Mouse (Mus musculus) kidney, embryonic 15.5 days (tissue): ENCODE measurements around the gene Gna14. TPM values are rescaled to one million over a fixed set of nuclear protein-coding genes. Genes with fewer than 3 reads are reported as not detected.

Experiments
- ATAC-seq: fragments of 200-750 bp; cut with Nextera tagmentation; replicated peaks from 2 replicates; pipeline ENCODE4 v1.8.0; 2017; ENCODE audit warnings: moderate TSS enrichment; ENCODE audit not compliant: low FRiP score
- H3K27ac ChIP-seq: fragments of 300-500 bp; sonication (generic); 2 replicates; pipeline ENCODE4 v1.5.1; 2015; ENCODE audit warnings: mild to moderate bottlenecking, inconsistent platforms
- H3K27me3 ChIP-seq: fragments of 300-500 bp; sonication (generic); 2 replicates; pipeline ENCODE4 v1.6.1; 2015; ENCODE audit warnings: inconsistent platforms
- H3K36me3 ChIP-seq: fragments of 300-500 bp; sonication (generic); 2 replicates; pipeline ENCODE4 v1.6.1; 2015; ENCODE audit warnings: inconsistent platforms
- H3K4me1 ChIP-seq: fragments of 300-500 bp; sonication (generic); 2 replicates; pipeline ENCODE4 v1.6.1; 2015; ENCODE audit warnings: inconsistent platforms
- H3K4me2 ChIP-seq: fragments of 300-500 bp; sonication (generic); 2 replicates; pipeline ENCODE4 v1.6.1; 2015; ENCODE audit warnings: moderate library complexity, mild to moderate bottlenecking, inconsistent platforms
- H3K4me3 ChIP-seq: fragments of 300-500 bp; sonication (generic); replicated peaks from 2 replicates; pipeline ENCODE4 v1.5.1; 2015; ENCODE audit warnings: mild to moderate bottlenecking, inconsistent platforms
- H3K9ac ChIP-seq: fragments of 300-500 bp; sonication (generic); 2 replicates; pipeline ENCODE4 v1.6.1; 2015; ENCODE audit warnings: mild to moderate bottlenecking, inconsistent platforms
- H3K9me3 ChIP-seq: fragments of 300-500 bp; sonication (generic); replicated peaks from 2 replicates; pipeline ENCODE4 v1.6.1; 2016; ENCODE audit warnings: inconsistent platforms
- WGBS: fragments of 180-500 bp; shearing (Covaris S2); methylation state at CpG from one replicate; pipeline ENCODE4 v1.1.7; 2015; ENCODE audit warnings: mixed read lengths; 5-methylcytosine and 5-hydroxymethylcytosine counted together
- polyA plus RNA-seq: library from polyadenylated mRNA; unstranded; fragments of >200 nt; fragmentation: Nextera tagmentation; extraction: Ambion mirVana; gene quantifications from 2 replicates; pipeline ENCODE4 v1.2.1, GENCODE M21; 2015

Gene Gna14
- polyA plus RNA-seq, 1 experiment from 2014 or later, result 10.0 TPM

DNA sequence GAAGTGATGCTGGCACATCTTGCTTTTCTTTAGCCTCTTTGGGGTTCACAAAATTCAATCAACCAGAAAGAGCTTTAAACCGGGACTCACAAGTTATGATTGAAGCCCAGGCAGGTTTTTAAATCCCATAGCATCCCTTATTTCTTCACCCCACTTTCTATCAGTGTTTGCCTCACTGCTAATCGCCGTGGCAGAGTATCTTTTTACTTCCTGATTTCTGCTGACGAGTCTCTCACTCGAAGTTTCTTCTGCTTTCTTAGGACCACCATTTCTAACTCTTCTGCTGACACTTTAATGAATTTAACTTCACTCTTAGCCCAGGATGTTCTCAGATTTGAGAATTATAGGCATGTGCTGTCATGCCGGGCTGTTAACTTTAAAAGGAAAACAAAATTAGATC lies 21.6 kb downstream of the Gna14 start:
- no peak for ATAC-seq
- WGBS, result 61% methylated on average over 6 of the region's 6 CpGs
- H3K4me3 ChIP-seq, result no peak overlapping the region

DNA sequence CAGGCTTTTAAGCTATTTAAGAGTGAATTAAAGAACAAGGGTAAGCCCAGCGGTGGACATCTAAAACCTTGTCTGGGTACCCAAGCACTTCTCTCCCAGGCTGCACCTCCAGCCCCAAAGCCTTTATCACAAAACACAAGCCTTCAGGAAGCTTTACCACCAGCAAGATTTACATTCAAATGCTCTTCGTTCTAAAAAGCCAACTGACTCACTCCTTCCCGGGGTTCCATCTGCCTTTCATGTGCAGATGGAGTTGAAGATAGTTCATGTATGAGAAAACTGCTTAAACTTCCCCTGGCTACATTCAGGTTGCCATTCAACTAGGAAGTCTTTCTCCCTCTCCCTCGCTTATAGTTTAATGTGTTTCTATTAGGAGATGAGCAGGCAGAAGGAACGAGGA lies 23.8 kb downstream of the Gna14 start:
- H3K27me3 ChIP-seq, result no peaks in the 10 kb centered on the region
- no peak for ATAC-seq
- 56% methylated on average over 5 of the region's 5 CpGs for WGBS
- H3K9me3 ChIP-seq, result no peaks in the 10 kb centered on the region
- H3K36me3 ChIP-seq, result no peaks in the 10 kb centered on the region
- no peak overlapping the region for H3K4me3 ChIP-seq
- no peak overlapping the region for H3K9ac ChIP-seq
- no peak overlapping the region for H3K4me2 ChIP-seq
- H3K27ac ChIP-seq, result no peak overlapping the region
- H3K4me1 ChIP-seq, result no peaks in the 10 kb centered on the region

More for the DNA sequence above, 21.6 kb downstream of the Gna14 start:
- Histone ChIP-seq H3K27me3 (no peaks in the 10 kb centered on the region), H3K9ac (no peak overlapping the region), H3K36me3 (no peaks in the 10 kb centered on the region), H3K27ac (no peak overlapping the region), H3K9me3 (no peaks in the 10 kb centered on the region), H3K4me2 (no peak overlapping the region), H3K4me1 (no peaks in the 10 kb centered on the region)

DNA sequence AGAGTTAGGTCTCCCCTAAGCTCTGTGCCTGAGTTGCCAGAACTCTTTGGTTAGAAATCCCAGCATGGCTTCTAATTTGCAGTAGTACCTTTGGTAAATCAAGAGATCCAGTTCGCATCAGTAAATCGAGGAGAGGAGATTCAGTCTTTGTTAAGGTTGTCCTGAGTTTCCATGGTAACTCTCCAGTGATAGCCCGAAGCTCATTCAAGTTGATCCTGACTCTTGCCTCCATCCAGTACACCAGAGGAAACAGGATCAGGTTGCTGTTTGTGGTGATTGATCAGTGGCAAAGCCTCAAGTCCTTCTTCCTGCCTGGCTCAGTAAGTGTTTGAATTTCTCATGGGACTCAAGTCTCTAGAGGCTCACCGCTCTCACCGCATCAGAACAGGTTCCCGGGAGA lies 24.7 kb downstream of the Gna14 start:
- no peak overlapping the region for H3K4me3 ChIP-seq
- no peaks in the 10 kb centered on the region for H3K4me1 ChIP-seq
- no peak overlapping the region for H3K9ac ChIP-seq
- no peak for ATAC-seq
- H3K9me3 ChIP-seq, result no peaks in the 10 kb centered on the region
- no peaks in the 10 kb centered on the region for H3K36me3 ChIP-seq
- no peak overlapping the region for H3K27ac ChIP-seq
- WGBS, result 60% methylated on average over 6 of the region's 6 CpGs
- H3K4me2 ChIP-seq, result no peak overlapping the region
- H3K27me3 ChIP-seq, result no peaks in the 10 kb centered on the region

DNA sequence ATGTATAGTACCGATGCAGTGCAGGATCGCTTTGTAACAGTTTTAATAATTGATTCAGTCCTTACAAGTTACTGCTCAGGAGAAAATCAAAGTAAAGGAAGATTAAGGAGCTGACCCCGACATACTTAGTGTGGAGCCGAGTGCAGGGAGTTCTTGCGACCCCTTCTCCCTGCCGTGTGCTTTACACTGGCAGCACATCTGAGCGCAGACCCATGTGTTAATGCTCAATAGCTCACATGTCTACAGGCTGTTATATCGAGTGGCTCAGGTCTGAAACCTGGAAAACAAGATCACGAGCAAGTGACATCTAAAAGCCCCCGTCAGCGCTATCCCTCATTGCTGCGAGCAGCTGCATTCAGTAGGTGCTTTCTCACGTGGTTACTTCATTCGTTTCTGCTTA lies 25.3 kb downstream of the Gna14 start:
- WGBS, result 90% methylated on average over 14 of the region's 14 CpGs
- H3K36me3 ChIP-seq, result no peaks in the 10 kb centered on the region
- no peak overlapping the region for H3K9ac ChIP-seq
- no peak overlapping the region for H3K4me2 ChIP-seq
- no peak overlapping the region for H3K27ac ChIP-seq
- no peaks in the 10 kb centered on the region for H3K9me3 ChIP-seq
- no peaks in the 10 kb centered on the region for H3K27me3 ChIP-seq
- no peaks in the 10 kb centered on the region for H3K4me1 ChIP-seq
- ATAC-seq, result no peak
- no peak overlapping the region for H3K4me3 ChIP-seq

DNA sequence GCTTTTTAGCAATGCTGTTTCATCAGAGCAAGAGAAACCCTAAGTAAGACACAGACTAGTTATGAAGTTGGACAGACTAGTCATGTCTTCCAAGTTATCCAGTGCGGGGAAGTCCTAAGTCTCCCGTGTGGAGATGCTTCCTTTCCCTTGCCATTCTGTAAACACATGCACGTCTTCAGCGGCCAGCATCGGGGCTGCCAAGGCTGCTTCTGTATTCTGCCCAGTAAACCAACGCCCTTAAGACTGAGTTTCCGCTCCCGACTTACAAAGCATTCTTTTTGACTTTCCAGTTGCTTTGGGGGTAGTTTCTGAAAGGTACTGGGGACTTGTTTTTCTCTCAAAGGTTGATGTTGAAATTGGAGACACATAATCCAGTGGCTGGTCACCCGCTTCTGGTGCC lies 26.9 kb downstream of the Gna14 start:
- WGBS, result 71% methylated on average over 9 of the region's 9 CpGs

GRCm38 (mm10) chr19:16464730-16465129 lies 29.2 kb downstream of the Gna14 start:
- 73% methylated on average over 4 of the region's 4 CpGs for WGBS
- H3K4me1 ChIP-seq, result no peaks in the 10 kb centered on the region
- no peaks in the 10 kb centered on the region for H3K9me3 ChIP-seq
- H3K4me3 ChIP-seq, result no peak overlapping the region
- H3K27me3 ChIP-seq, result no peaks in the 10 kb centered on the region
- H3K4me2 ChIP-seq, result no peak overlapping the region
- no peak overlapping the region for H3K27ac ChIP-seq
- no peaks in the 10 kb centered on the region for H3K36me3 ChIP-seq
- no peak for ATAC-seq
- H3K9ac ChIP-seq, result no peak overlapping the region

More for the DNA sequence above, 26.9 kb downstream of the Gna14 start:
- H3K9ac ChIP-seq, result no peak overlapping the region
- H3K27ac ChIP-seq, result no peak overlapping the region
- H3K4me1 ChIP-seq, result no peaks in the 10 kb centered on the region
- H3K27me3 ChIP-seq, result no peaks in the 10 kb centered on the region
- no peaks in the 10 kb centered on the region for H3K36me3 ChIP-seq
- no peaks in the 10 kb centered on the region for H3K9me3 ChIP-seq
- no peak overlapping the region for H3K4me3 ChIP-seq
- H3K4me2 ChIP-seq, result no peak overlapping the region
- ATAC-seq, result no peak

DNA sequence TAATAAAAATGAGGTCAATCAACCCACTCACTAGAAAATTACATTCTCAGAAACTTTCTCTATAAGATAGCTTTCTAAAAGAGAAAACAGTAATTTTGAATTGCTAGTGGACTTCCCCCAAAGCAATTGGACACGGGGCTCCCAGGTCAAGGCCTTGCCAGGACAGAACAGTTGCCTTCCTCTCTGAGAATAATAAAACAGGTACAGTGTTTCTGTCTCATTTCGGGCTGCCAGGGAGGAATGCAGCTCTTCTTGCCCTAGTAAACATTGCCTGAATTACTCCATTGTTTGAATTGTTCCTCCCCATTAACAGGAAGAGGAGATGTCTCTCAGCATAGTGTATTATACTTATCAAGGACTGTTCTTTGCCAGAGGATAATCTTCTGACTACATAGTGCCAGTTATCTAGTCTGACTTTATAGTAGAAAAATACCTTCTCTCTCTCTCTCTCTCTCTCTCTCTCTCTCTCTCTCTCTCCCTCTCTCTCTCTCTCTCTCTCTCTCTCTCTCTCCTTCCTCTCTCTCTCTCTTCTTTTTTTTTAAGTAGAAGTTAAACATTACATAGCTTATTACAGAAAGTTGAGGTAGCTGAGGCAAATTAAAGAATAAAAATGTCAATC lies 33.3 kb downstream of the Gna14 start:
- no peak overlapping the region for H3K4me3 ChIP-seq
- ATAC-seq, result no peak
- H3K4me1 ChIP-seq, result no peaks in the 10 kb centered on the region
- no peak overlapping the region for H3K9ac ChIP-seq
- H3K9me3 ChIP-seq, result peaks cover 5% of the 10 kb centered on the region; the same call in 1 of the 2 replicates
- no peak overlapping the region for H3K4me2 ChIP-seq
- no peaks in the 10 kb centered on the region for H3K27me3 ChIP-seq
- H3K36me3 ChIP-seq, result no peaks in the 10 kb centered on the region
- WGBS, result 47% methylated on average over 2 of the region's 2 CpGs
- no peak overlapping the region for H3K27ac ChIP-seq

DNA sequence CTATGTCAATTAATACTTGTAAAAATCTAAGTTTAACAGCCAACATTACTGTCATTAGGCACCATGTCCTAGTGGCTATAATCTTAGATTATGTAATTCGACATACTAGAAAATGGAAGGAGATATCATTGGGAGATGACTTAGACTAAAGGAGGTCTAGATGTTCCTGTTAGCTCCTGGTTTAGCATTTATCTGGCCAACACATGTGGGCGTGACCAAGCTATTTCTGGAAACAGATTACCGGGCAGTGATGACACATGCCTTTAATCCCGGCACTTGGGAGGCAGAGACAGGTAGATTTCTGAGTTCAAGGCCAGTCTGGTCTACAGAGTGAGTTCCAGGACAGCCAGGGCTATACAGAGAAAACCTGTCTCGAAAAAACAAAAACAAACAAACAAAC lies 37.1 kb downstream of the Gna14 start:
- Histone ChIP-seq H3K36me3 (no peaks in the 10 kb centered on the region), H3K9ac (no peak overlapping the region), H3K27me3 (no peaks in the 10 kb centered on the region), H3K9me3 (peaks cover 6% of the 10 kb centered on the region; the same call in 1 of the 2 replicates), H3K4me3 (no peak overlapping the region), H3K27ac (no peak overlapping the region), H3K4me1 (no peaks in the 10 kb centered on the region), H3K4me2 (no peak overlapping the region)
- no peak for ATAC-seq
- 85% methylated on average over 5 of the region's 5 CpGs for WGBS

GRCm38 (mm10) chr19:16477314-16477946 lies 41.9 kb downstream of the Gna14 start:
- Histone ChIP-seq H3K9ac (no peak overlapping the region), H3K27me3 (no peaks in the 10 kb centered on the region), H3K4me2 (no peak overlapping the region), H3K9me3 (peaks cover 6% of the 10 kb centered on the region; the same call in 1 of the 2 replicates), H3K4me3 (no peak overlapping the region), H3K36me3 (no peaks in the 10 kb centered on the region), H3K27ac (no peak overlapping the region), H3K4me1 (no peaks in the 10 kb centered on the region)
- ATAC-seq, result no peak
- WGBS, result 81% methylated on average over 12 of the region's 12 CpGs

GRCm38 (mm10) chr19:16478186-16478607 lies 42.6 kb downstream of the Gna14 start:
- H3K4me1 ChIP-seq, result no peaks in the 10 kb centered on the region
- H3K27ac ChIP-seq, result no peak overlapping the region
- peaks cover 6% of the 10 kb centered on the region; the same call in 1 of the 2 replicates for H3K9me3 ChIP-seq
- 68% methylated on average over 8 of the region's 8 CpGs for WGBS
- H3K4me2 ChIP-seq, result no peak overlapping the region
- H3K4me3 ChIP-seq, result no peak overlapping the region
- H3K9ac ChIP-seq, result no peak overlapping the region
- no peaks in the 10 kb centered on the region for H3K27me3 ChIP-seq
- ATAC-seq, result no peak
- H3K36me3 ChIP-seq, result no peaks in the 10 kb centered on the region

DNA sequence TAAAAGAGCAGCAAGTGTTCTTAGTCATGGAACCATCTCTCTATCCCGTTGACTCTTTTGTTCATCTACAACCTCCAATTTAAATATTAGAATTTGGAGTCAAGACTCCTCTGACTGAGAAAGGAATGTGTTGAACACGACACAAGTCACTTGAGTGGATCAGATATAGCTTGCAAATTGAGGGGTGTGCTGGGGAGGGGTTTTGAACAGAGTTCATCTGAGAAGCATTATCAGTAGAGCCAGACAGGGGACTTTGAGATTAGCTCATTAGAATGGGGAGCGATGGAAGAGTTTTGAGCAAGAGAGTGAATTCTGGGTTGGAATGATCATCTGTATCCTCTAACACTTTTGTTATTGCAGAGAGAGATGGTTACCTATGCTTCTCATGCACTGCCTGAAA lies 46.5 kb downstream of the Gna14 start:
- Histone ChIP-seq H3K9me3 (no peaks in the 10 kb centered on the region), H3K4me3 (no peak overlapping the region), H3K9ac (no peak overlapping the region), H3K4me1 (0 out of 2 replicates have a peak, but pooled peaks cover 5% of the 10 kb centered on the region), H3K27me3 (no peaks in the 10 kb centered on the region), H3K36me3 (no peaks in the 10 kb centered on the region), H3K4me2 (no peak overlapping the region), H3K27ac (no peak overlapping the region)
- 90% methylated on average over 3 of the region's 3 CpGs for WGBS
- no peak for ATAC-seq

DNA sequence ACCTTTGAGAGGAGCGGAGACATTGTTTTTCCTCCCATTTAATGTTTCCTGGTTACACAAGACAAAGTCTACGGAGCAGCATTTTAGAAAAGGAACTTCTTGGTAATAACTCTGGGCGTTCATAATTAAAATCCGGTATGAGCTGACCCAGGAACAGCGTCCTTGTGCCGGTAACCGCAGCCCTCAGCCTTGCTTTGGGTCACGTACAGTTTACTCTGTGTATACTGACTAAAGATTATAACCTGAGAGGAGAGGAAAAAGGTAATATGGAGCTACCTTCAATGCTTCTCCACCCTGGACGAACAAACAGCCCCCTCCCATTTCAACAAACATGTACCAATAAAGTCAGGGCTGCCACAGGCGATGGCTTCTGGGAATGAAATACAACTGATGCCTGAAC lies 48.7 kb downstream of the Gna14 start:
- 0 out of 2 replicates have a peak, but pooled peaks cover 5% of the 10 kb centered on the region for H3K4me1 ChIP-seq
- no peaks in the 10 kb centered on the region for H3K9me3 ChIP-seq
- H3K27me3 ChIP-seq, result no peaks in the 10 kb centered on the region
- no peak overlapping the region; the same call in 1 of the 2 replicates for H3K27ac ChIP-seq
- H3K9ac ChIP-seq, result no peak overlapping the region
- no peaks in the 10 kb centered on the region for H3K36me3 ChIP-seq
- no peak overlapping the region for H3K4me2 ChIP-seq
- WGBS, result 55% methylated on average over 10 of the region's 10 CpGs
- ATAC-seq, result no peak
- no peak overlapping the region for H3K4me3 ChIP-seq
